Mouse (Mus musculus): ENCODE results near the gene Olfr703. TPM values are rescaled to one million over a fixed set of nuclear protein-coding genes. Genes with fewer than 3 reads are reported as not detected.

Olfr703 gene
- not detected in 2 replicates for polyA plus RNA-seq (2015; fragmentation: Nextera tagmentation; extraction: Ambion mirVana)

- H3K4me3 ChIP-seq (ENCODE audit: low read length) = no peak within 1 kb of the TSS
- H3K36me3 ChIP-seq (ENCODE audit: control insufficient read depth, insufficient read depth) = no peaks in the 10 kb centered on the region
- H3K27me3 ChIP-seq (ENCODE audit: control insufficient read depth, insufficient read depth, low read length) = no peaks in the 10 kb centered on the region
- H3K9me3 ChIP-seq (replicated peaks; ENCODE audit: control insufficient read depth, low read length) = no peaks in the 10 kb centered on the region
- no peak for ATAC-seq (replicated peaks; ENCODE audit: extremely low read depth, insufficient read depth, low FRiP score)
- H3K27ac ChIP-seq (ENCODE audit: low read length) = no peak within 1 kb of the TSS
- 61% methylated on average over 2 of the region's 2 CpGs for WGBS
- no peak within 1 kb of the TSS for H3K4me2 ChIP-seq (ENCODE audit: low read depth, low read length)
- no peaks in the 10 kb centered on the region for H3K4me1 ChIP-seq (ENCODE audit: control insufficient read depth, insufficient read depth, low read length)
- no peak within 1 kb of the TSS for H3K9ac ChIP-seq (ENCODE audit: low read length)
Observed at GRCm38 (mm10) chr7:106843060-106843459, at the start of gene Olfr703. Gene Olfr703, plus strand, starts transcription at chr7:106843360.

GRCm38 (mm10) chr7:106808734-106809133, 34.4 kb upstream of the Olfr703 start, which contains the start of gene Olfr700:
Gene Olfr700, minus strand, starts transcription at chr7:106808834.
- H3K4me2 ChIP-seq (ENCODE audit: low read depth, low read length) = no peak within 1 kb of the TSS
- H3K36me3 ChIP-seq (ENCODE audit: control insufficient read depth, insufficient read depth) = no peaks in the 10 kb centered on the region
- H3K4me1 ChIP-seq (ENCODE audit: control insufficient read depth, insufficient read depth, low read length) = no peaks in the 10 kb centered on the region
- WGBS = 72% methylated on average over 1 of the region's 1 CpGs
- H3K9ac ChIP-seq (ENCODE audit: low read length) = no peak within 1 kb of the TSS
- no peak for ATAC-seq (replicated peaks; ENCODE audit: extremely low read depth, insufficient read depth, low FRiP score)
- H3K27ac ChIP-seq (ENCODE audit: low read length) = no peak within 1 kb of the TSS
- no peaks in the 10 kb centered on the region for H3K27me3 ChIP-seq (ENCODE audit: control insufficient read depth, insufficient read depth, low read length)
- no peak within 1 kb of the TSS for H3K4me3 ChIP-seq (ENCODE audit: low read length)
- no peaks in the 10 kb centered on the region for H3K9me3 ChIP-seq (replicated peaks; ENCODE audit: control insufficient read depth, low read length)

GRCm38 (mm10) chr7:106813829-106814228, 29.3 kb upstream of the Olfr703 start, which contains the start of gene Olfr701:
Gene Olfr701, plus strand, starts transcription at chr7:106814129.
- no peak within 1 kb of the TSS for H3K27ac ChIP-seq (ENCODE audit: low read length)
- H3K4me1 ChIP-seq (ENCODE audit: control insufficient read depth, insufficient read depth, low read length) = no peaks in the 10 kb centered on the region
- no peaks in the 10 kb centered on the region for H3K27me3 ChIP-seq (ENCODE audit: control insufficient read depth, insufficient read depth, low read length)
- no peak within 1 kb of the TSS for H3K4me2 ChIP-seq (ENCODE audit: low read depth, low read length)
- H3K4me3 ChIP-seq (ENCODE audit: low read length) = no peak within 1 kb of the TSS
- no peaks in the 10 kb centered on the region for H3K36me3 ChIP-seq (ENCODE audit: control insufficient read depth, insufficient read depth)
- no peak within 1 kb of the TSS for H3K9ac ChIP-seq (ENCODE audit: low read length)
- H3K9me3 ChIP-seq (replicated peaks; ENCODE audit: control insufficient read depth, low read length) = no peaks in the 10 kb centered on the region
- 61% methylated on average over 2 of the region's 2 CpGs for WGBS
- ATAC-seq (replicated peaks; ENCODE audit: extremely low read depth, insufficient read depth, low FRiP score) = no peak

GRCm38 (mm10) chr7:106815775-106816174, 27.4 kb upstream of the Olfr703 start:
- Histone ChIP-seq H3K36me3 (ENCODE audit: control insufficient read depth, insufficient read depth) (no peaks in the 10 kb centered on the region), H3K27ac (ENCODE audit: low read length) (no peak overlapping the region), H3K4me2 (ENCODE audit: low read depth, low read length) (no peak overlapping the region), H3K9me3 (replicated peaks; ENCODE audit: control insufficient read depth, low read length) (no peaks in the 10 kb centered on the region), H3K4me1 (ENCODE audit: control insufficient read depth, insufficient read depth, low read length) (no peaks in the 10 kb centered on the region), H3K27me3 (ENCODE audit: control insufficient read depth, insufficient read depth, low read length) (no peaks in the 10 kb centered on the region), H3K9ac (ENCODE audit: low read length) (no peak overlapping the region), H3K4me3 (ENCODE audit: low read length) (no peak overlapping the region)
- ATAC-seq (replicated peaks; ENCODE audit: extremely low read depth, insufficient read depth, low FRiP score) = no peak
- WGBS = 30% methylated on average over 2 of the region's 2 CpGs

GRCm38 (mm10) chr7:106818414-106818813, 24.7 kb upstream of the Olfr703 start:
- H3K27ac ChIP-seq (ENCODE audit: low read length) = no peak overlapping the region
- no peak overlapping the region for H3K4me3 ChIP-seq (ENCODE audit: low read length)
- ATAC-seq (replicated peaks; ENCODE audit: extremely low read depth, insufficient read depth, low FRiP score) = no peak

GRCm38 (mm10) chr7:106833793-106834192, 9.4 kb upstream of the Olfr703 start, which contains the start of gene Olfr702:
Gene Olfr702, minus strand, starts transcription at chr7:106833893.
- no peaks in the 10 kb centered on the region for H3K9me3 ChIP-seq (replicated peaks; ENCODE audit: control insufficient read depth, low read length)
- no peaks in the 10 kb centered on the region for H3K4me1 ChIP-seq (ENCODE audit: control insufficient read depth, insufficient read depth, low read length)
- H3K4me2 ChIP-seq (ENCODE audit: low read depth, low read length) = no peak within 1 kb of the TSS
- H3K36me3 ChIP-seq (ENCODE audit: control insufficient read depth, insufficient read depth) = no peaks in the 10 kb centered on the region
- no peak within 1 kb of the TSS for H3K4me3 ChIP-seq (ENCODE audit: low read length)
- no peaks in the 10 kb centered on the region for H3K27me3 ChIP-seq (ENCODE audit: control insufficient read depth, insufficient read depth, low read length)
- no peak for ATAC-seq (replicated peaks; ENCODE audit: extremely low read depth, insufficient read depth, low FRiP score)
- no peak within 1 kb of the TSS for H3K27ac ChIP-seq (ENCODE audit: low read length)
- no peak within 1 kb of the TSS for H3K9ac ChIP-seq (ENCODE audit: low read length)

More at GRCm38 (mm10) chr7:106818414-106818813, 24.7 kb upstream of the Olfr703 start:
- no peaks in the 10 kb centered on the region for H3K36me3 ChIP-seq (ENCODE audit: control insufficient read depth, insufficient read depth)
- no peaks in the 10 kb centered on the region for H3K27me3 ChIP-seq (ENCODE audit: control insufficient read depth, insufficient read depth, low read length)
- no peak overlapping the region for H3K9ac ChIP-seq (ENCODE audit: low read length)
- H3K4me1 ChIP-seq (ENCODE audit: control insufficient read depth, insufficient read depth, low read length) = no peaks in the 10 kb centered on the region
- H3K9me3 ChIP-seq (replicated peaks; ENCODE audit: control insufficient read depth, low read length) = no peaks in the 10 kb centered on the region
- H3K4me2 ChIP-seq (ENCODE audit: low read depth, low read length) = no peak overlapping the region

- ATAC-seq (replicated peaks; ENCODE audit: extremely low read depth, insufficient read depth, low FRiP score) = no peak
- Histone ChIP-seq H3K4me3 (ENCODE audit: low read length) (no peak within 1 kb of the TSS), H3K9ac (ENCODE audit: low read length) (no peak within 1 kb of the TSS), H3K27ac (ENCODE audit: low read length) (no peak within 1 kb of the TSS), H3K36me3 (ENCODE audit: control insufficient read depth, insufficient read depth) (no peaks in the 10 kb centered on the region), H3K4me2 (ENCODE audit: low read depth, low read length) (no peak within 1 kb of the TSS), H3K27me3 (ENCODE audit: control insufficient read depth, insufficient read depth, low read length) (no peaks in the 10 kb centered on the region), H3K4me1 (ENCODE audit: control insufficient read depth, insufficient read depth, low read length) (no peaks in the 10 kb centered on the region), H3K9me3 (replicated peaks; ENCODE audit: control insufficient read depth, low read length) (no peaks in the 10 kb centered on the region; the same call in 1 of the 2 replicates)
Observed at GRCm38 (mm10) chr7:106862885-106863284, 19.7 kb downstream of the Olfr703 start, which contains the start of gene Olfr704. Gene Olfr704, plus strand, starts transcription at chr7:106863185.

GRCm38 (mm10) chr7:106876791-106877190, 33.6 kb downstream of the Olfr703 start, which contains the start of gene Olfr705:
Gene Olfr705, minus strand, starts transcription at chr7:106876891.
- Histone ChIP-seq H3K9ac (ENCODE audit: low read length) (no peak within 1 kb of the TSS), H3K27ac (ENCODE audit: low read length) (no peak within 1 kb of the TSS)
- ATAC-seq (replicated peaks; ENCODE audit: extremely low read depth, insufficient read depth, low FRiP score) = no peak

GRCm38 (mm10) chr7:106888062-106888461, 44.9 kb downstream of the Olfr703 start, which contains the start of gene Olfr706:
Gene Olfr706, minus strand, starts transcription at chr7:106888162.
- no peaks in the 10 kb centered on the region for H3K9me3 ChIP-seq (replicated peaks; ENCODE audit: control insufficient read depth, low read length)
- no peak for ATAC-seq (replicated peaks; ENCODE audit: extremely low read depth, insufficient read depth, low FRiP score)
- no peaks in the 10 kb centered on the region for H3K36me3 ChIP-seq (ENCODE audit: control insufficient read depth, insufficient read depth)
- H3K27me3 ChIP-seq (ENCODE audit: control insufficient read depth, insufficient read depth, low read length) = no peaks in the 10 kb centered on the region
- H3K4me2 ChIP-seq (ENCODE audit: low read depth, low read length) = no peak within 1 kb of the TSS
- no peak within 1 kb of the TSS for H3K9ac ChIP-seq (ENCODE audit: low read length)
- no peak within 1 kb of the TSS for H3K27ac ChIP-seq (ENCODE audit: low read length)
- no peak within 1 kb of the TSS for H3K4me3 ChIP-seq (ENCODE audit: low read length)
- 63% methylated on average over 2 of the region's 2 CpGs for WGBS
- no peaks in the 10 kb centered on the region for H3K4me1 ChIP-seq (ENCODE audit: control insufficient read depth, insufficient read depth, low read length)

More at GRCm38 (mm10) chr7:106876791-106877190, 33.6 kb downstream of the Olfr703 start, which contains the start of gene Olfr705:
- Histone ChIP-seq H3K36me3 (ENCODE audit: control insufficient read depth, insufficient read depth) (no peaks in the 10 kb centered on the region), H3K27me3 (ENCODE audit: control insufficient read depth, insufficient read depth, low read length) (no peaks in the 10 kb centered on the region), H3K4me2 (ENCODE audit: low read depth, low read length) (no peak within 1 kb of the TSS), H3K4me3 (ENCODE audit: low read length) (no peak within 1 kb of the TSS), H3K4me1 (ENCODE audit: control insufficient read depth, insufficient read depth, low read length) (no peaks in the 10 kb centered on the region), H3K9me3 (replicated peaks; ENCODE audit: control insufficient read depth, low read length) (no peaks in the 10 kb centered on the region)
- 68% methylated on average over 3 of the region's 3 CpGs for WGBS
